Mouse (Mus musculus): Measurements from ENCODE around the gene 4930432K21Rik. TPM values are rescaled to one million over a fixed set of nuclear protein-coding genes. Genes with fewer than 3 reads are reported as not detected.
A peak's percentile ranks its signal among the peaks of the same experiment; 100 is the strongest.

Gene 4930432K21Rik
- polyA plus RNA-seq (2012; rRNA removed): 0.63 and 0.92 TPM in 2 replicates

- Histone ChIP-seq H3K4me1 (ENCODE audit: control insufficient read depth, insufficient read depth, low read length) (peaks cover 12% of the 10 kb centered on the region), H3K27me3 (replicated peaks; ENCODE audit: control insufficient read depth, insufficient read depth, low read length) (no peaks in the 10 kb centered on the region), H3K27ac (ENCODE audit: insufficient read depth, low read depth, low read length) (peak within 1 kb of the TSS; percentile 14), H3K4me3 (ENCODE audit: insufficient read depth, low read depth, low read length) (peak within 1 kb of the TSS; percentile 63), H3K36me3 (ENCODE audit: control insufficient read depth, insufficient read depth, low read length) (no peaks in the 10 kb centered on the region)
- peak; percentile 98 for DNase-seq
- 14% methylated on average over 49 of the region's 49 CpGs for WGBS
- TF ChIP-seq POLR2A (IDR thresholded peaks at IDR 0.05; ENCODE audit: low read depth, low read length) (no peak), CTCF (conservative IDR thresholded peaks at IDR 0.05; ENCODE audit: insufficient read depth, insufficient read length, low read depth, low read length) (no peak)
These were observed at the start of gene 4930432K21Rik, which contains the start of gene Cc2d1a for GRCm38 (mm10) chr8:84147769-84148530. Gene 4930432K21Rik (plus strand): TSS chr8:84148025. Gene Cc2d1a (minus strand): TSS chr8:84147936.

GRCm38 (mm10) chr8:84098376-84098775 is 49.4 kb upstream of the 4930432K21Rik start:
- no peaks in the 10 kb centered on the region; the same call in 1 of the 2 replicates for H3K4me1 ChIP-seq (ENCODE audit: control insufficient read depth, insufficient read depth, low read length)
- 94% methylated on average over 7 of the region's 7 CpGs for WGBS
- no peak for TF ChIP-seq CTCF (conservative IDR thresholded peaks at IDR 0.05; ENCODE audit: insufficient read depth, insufficient read length, low read depth, low read length)
- no peak for TF ChIP-seq POLR2A (IDR thresholded peaks at IDR 0.05; ENCODE audit: low read depth, low read length)
- H3K4me3 ChIP-seq (ENCODE audit: insufficient read depth, low read depth, low read length): no peak overlapping the region
- DNase-seq: no peak
- no peaks in the 10 kb centered on the region; the same call in 1 of the 2 replicates for H3K36me3 ChIP-seq (ENCODE audit: control insufficient read depth, insufficient read depth, low read length)
- H3K27me3 ChIP-seq (replicated peaks; ENCODE audit: control insufficient read depth, insufficient read depth, low read length): no peaks in the 10 kb centered on the region
- H3K27ac ChIP-seq (ENCODE audit: insufficient read depth, low read depth, low read length): no peak overlapping the region

- Histone ChIP-seq H3K36me3 (ENCODE audit: control insufficient read depth, insufficient read depth, low read length) (no peaks in the 10 kb centered on the region; the same call in 1 of the 2 replicates), H3K4me1 (ENCODE audit: control insufficient read depth, insufficient read depth, low read length) (peaks cover 6% of the 10 kb centered on the region), H3K27ac (ENCODE audit: insufficient read depth, low read depth, low read length) (no peak overlapping the region), H3K27me3 (replicated peaks; ENCODE audit: control insufficient read depth, insufficient read depth, low read length) (no peaks in the 10 kb centered on the region), H3K4me3 (ENCODE audit: insufficient read depth, low read depth, low read length) (no peak overlapping the region)
- DNase-seq: peak; percentile 76
- TF ChIP-seq CTCF (conservative IDR thresholded peaks at IDR 0.05; ENCODE audit: insufficient read depth, insufficient read length, low read depth, low read length) (no peak), POLR2A (IDR thresholded peaks at IDR 0.05; ENCODE audit: low read depth, low read length) (no peak)
- WGBS: 84% methylated on average over 25 of the region's 25 CpGs
These were observed 46.2 kb upstream of the 4930432K21Rik start for GRCm38 (mm10) chr8:84101476-84102270.

GRCm38 (mm10) chr8:84103601-84104000 is 44.2 kb upstream of the 4930432K21Rik start:
- DNase-seq: peak; percentile 82
- peak overlapping the region; percentile 74 for H3K4me3 ChIP-seq (ENCODE audit: insufficient read depth, low read depth, low read length)
- H3K36me3 ChIP-seq (ENCODE audit: control insufficient read depth, insufficient read depth, low read length): no peaks in the 10 kb centered on the region
- H3K27me3 ChIP-seq (replicated peaks; ENCODE audit: control insufficient read depth, insufficient read depth, low read length): no peaks in the 10 kb centered on the region
- peaks cover 6% of the 10 kb centered on the region for H3K4me1 ChIP-seq (ENCODE audit: control insufficient read depth, insufficient read depth, low read length)
- WGBS: 22% methylated on average over 3 of the region's 3 CpGs
- TF ChIP-seq CTCF (conservative IDR thresholded peaks at IDR 0.05; ENCODE audit: insufficient read depth, insufficient read length, low read depth, low read length): no peak
- no peak for TF ChIP-seq POLR2A (IDR thresholded peaks at IDR 0.05; ENCODE audit: low read depth, low read length)
- peak overlapping the region; percentile 33; the same call in 1 of the 2 replicates for H3K27ac ChIP-seq (ENCODE audit: insufficient read depth, low read depth, low read length)

- Histone ChIP-seq H3K4me1 (ENCODE audit: control insufficient read depth, insufficient read depth, low read length) (peaks cover 6% of the 10 kb centered on the region), H3K27ac (ENCODE audit: insufficient read depth, low read depth, low read length) (0 out of 2 replicates have a peak overlapping the region, but pooled peaks have one; percentile 33), H3K4me3 (ENCODE audit: insufficient read depth, low read depth, low read length) (peak overlapping the region; percentile 74), H3K27me3 (replicated peaks; ENCODE audit: control insufficient read depth, insufficient read depth, low read length) (no peaks in the 10 kb centered on the region), H3K36me3 (ENCODE audit: control insufficient read depth, insufficient read depth, low read length) (no peaks in the 10 kb centered on the region)
- DNase-seq: no peak
- TF ChIP-seq POLR2A (IDR thresholded peaks at IDR 0.05; ENCODE audit: low read depth, low read length) (no peak), CTCF (conservative IDR thresholded peaks at IDR 0.05; ENCODE audit: insufficient read depth, insufficient read length, low read depth, low read length) (0 out of 2 replicates have a peak, but pooled peaks have one; percentile 24)
- 2% methylated on average over 29 of the region's 29 CpGs for WGBS
These were observed 43.6 kb upstream of the 4930432K21Rik start for GRCm38 (mm10) chr8:84104221-84104620.

- H3K4me1 ChIP-seq (ENCODE audit: control insufficient read depth, insufficient read depth, low read length): peaks cover 6% of the 10 kb centered on the region
These were observed 42.9 kb upstream of the 4930432K21Rik start, which contains the start of gene Dcaf15 for GRCm38 (mm10) chr8:84104697-84105609. Gene Dcaf15 (minus strand): TSS chr8:84104768.

More at GRCm38 (mm10) chr8:84104697-84105609, 42.9 kb upstream of the 4930432K21Rik start, which contains the start of gene Dcaf15:
- H3K27me3 ChIP-seq (replicated peaks; ENCODE audit: control insufficient read depth, insufficient read depth, low read length): no peaks in the 10 kb centered on the region
- no peak for TF ChIP-seq POLR2A (IDR thresholded peaks at IDR 0.05; ENCODE audit: low read depth, low read length)
- TF ChIP-seq CTCF (conservative IDR thresholded peaks at IDR 0.05; ENCODE audit: insufficient read depth, insufficient read length, low read depth, low read length): no peak
- H3K4me3 ChIP-seq (ENCODE audit: insufficient read depth, low read depth, low read length): peak within 1 kb of the TSS; percentile 74
- peak within 1 kb of the TSS; percentile 33; the same call in 1 of the 2 replicates for H3K27ac ChIP-seq (ENCODE audit: insufficient read depth, low read depth, low read length)
- 8% methylated on average over 42 of the region's 42 CpGs for WGBS
- DNase-seq: peak; percentile 99
- H3K36me3 ChIP-seq (ENCODE audit: control insufficient read depth, insufficient read depth, low read length): no peaks in the 10 kb centered on the region
